Mouse (Mus musculus) midbrain, embryonic 16.5 days (tissue): ENCODE measurements at regions not wholly inside any gene's neighbourhood (a gene's known extent, or its start where the extent isn't known, plus 50 kb on each side); places are given as distances from the start of the nearest gene placed in this dataset.

Experiments used
- ATAC-seq: fragments of 200-750 bp; cut with Nextera tagmentation; 2 replicates; pipeline ENCODE4 v1.8.0; 2017; ENCODE audit warnings: moderate TSS enrichment
- H3K27ac ChIP-seq: fragments of 300-500 bp; sonication (generic); 2 replicates; pipeline ENCODE4 v1.5.1; 2014; ENCODE audit warnings: mild to moderate bottlenecking, low read length, mixed read lengths
- H3K27me3 ChIP-seq: fragments of 300-500 bp; sonication (generic); 2 replicates; pipeline ENCODE4 v1.6.1; 2014; ENCODE audit warnings: low read depth, low read length, mixed read lengths; ENCODE audit not compliant: control insufficient read depth, insufficient read depth
- H3K36me3 ChIP-seq: fragments of 300-500 bp; sonication (generic); 2 replicates; pipeline ENCODE4 v1.6.1; 2014; ENCODE audit warnings: mild to moderate bottlenecking, low read length, moderate library complexity, mixed read lengths; ENCODE audit not compliant: control insufficient read depth, insufficient read depth
- H3K4me1 ChIP-seq: fragments of 300-500 bp; sonication (generic); 2 replicates; pipeline ENCODE4 v1.6.1; 2014; ENCODE audit warnings: mild to moderate bottlenecking, low read length, mixed read lengths; ENCODE audit not compliant: control insufficient read depth, insufficient read depth
- H3K4me2 ChIP-seq: fragments of 300-500 bp; sonication (generic); 2 replicates; pipeline ENCODE4 v1.6.1; 2014; ENCODE audit warnings: mild to moderate bottlenecking, low read length, mixed read lengths
- H3K4me3 ChIP-seq: fragments of 300-500 bp; sonication (generic); 2 replicates; pipeline ENCODE4 v1.5.1; 2014; ENCODE audit warnings: low read depth, mild to moderate bottlenecking, low read length, moderate library complexity, mixed read lengths
- H3K9ac ChIP-seq: fragments of 300-500 bp; sonication (generic); 2 replicates; pipeline ENCODE4 v1.6.1; 2014; ENCODE audit warnings: low read depth, low read length, mixed read lengths
- H3K9me3 ChIP-seq: fragments of 300-500 bp; sonication (generic); replicated peaks from 2 replicates; pipeline ENCODE4 v1.6.1; 2014; ENCODE audit warnings: mild to moderate bottlenecking, low read length, mixed read lengths; ENCODE audit not compliant: control insufficient read depth, poor library complexity, severe bottlenecking
- WGBS: fragments of 180-500 bp; shearing (Covaris S2); extraction: QIAGEN DNeasy Blood & Tissue Kit; methylation state at CpG from one replicate; pipeline ENCODE4 v1.1.7; 2014; 5-methylcytosine and 5-hydroxymethylcytosine counted together

- Histone ChIP-seq H3K4me1 (no peaks in the 10 kb centered on the region), H3K9ac (no peak overlapping the region), H3K27ac (no peak overlapping the region), H3K27me3 (no peaks in the 10 kb centered on the region), H3K9me3 (no peaks in the 10 kb centered on the region), H3K4me2 (no peak overlapping the region), H3K4me3 (no peak overlapping the region), H3K36me3 (no peaks in the 10 kb centered on the region)
- ATAC-seq = no peak
These were observed 2444.8 kb upstream of the Gm12353 start for GRCm38 (mm10) chr4:17160500-17160899.

DNA sequence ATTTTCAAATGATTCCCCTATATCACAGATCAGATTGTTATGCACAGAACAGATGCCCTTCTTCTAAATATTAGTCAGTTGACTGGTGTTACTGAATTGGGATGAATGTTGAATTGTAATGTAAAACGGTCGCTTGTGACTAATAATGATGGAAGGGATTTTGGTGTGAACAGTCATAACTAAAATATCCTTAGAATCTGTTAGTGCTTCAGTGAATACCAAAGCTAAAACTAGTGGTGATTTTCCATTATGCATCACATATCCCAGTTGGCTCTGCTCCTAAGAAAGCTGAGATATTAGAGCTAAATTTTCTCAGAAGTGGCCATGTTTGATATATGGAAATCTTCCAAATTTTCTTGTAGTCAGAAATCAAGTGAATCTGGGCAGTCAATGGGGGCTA, 2441.7 kb upstream of the Gm12353 start:
- ATAC-seq = no peak
- Histone ChIP-seq H3K27me3 (no peaks in the 10 kb centered on the region), H3K27ac (no peak overlapping the region), H3K9ac (no peak overlapping the region), H3K36me3 (no peaks in the 10 kb centered on the region), H3K4me2 (no peak overlapping the region), H3K4me3 (no peak overlapping the region), H3K4me1 (no peaks in the 10 kb centered on the region), H3K9me3 (no peaks in the 10 kb centered on the region)
- 79% methylated on average over 2 of the region's 2 CpGs for WGBS

DNA sequence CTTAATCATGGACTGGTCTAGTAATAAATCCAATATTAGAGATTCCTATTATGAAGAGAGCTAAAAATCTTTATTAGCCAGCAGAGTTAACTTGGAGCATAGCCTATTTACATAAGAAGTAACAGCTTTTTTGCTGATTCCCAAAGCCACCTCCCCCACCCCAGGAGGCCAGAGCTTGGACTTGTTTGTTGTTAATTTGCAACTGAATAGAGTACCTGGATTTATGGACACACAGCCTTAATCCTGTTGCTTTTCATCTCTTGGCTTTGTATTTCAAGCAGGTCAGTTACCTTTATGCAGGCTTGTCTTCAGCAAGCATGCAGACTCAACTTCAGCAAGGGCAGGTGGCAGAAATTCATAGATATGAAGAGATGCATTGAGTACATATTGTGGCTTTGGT, 2396.5 kb upstream of the Gm12353 start:
- Histone ChIP-seq H3K27ac (no peak overlapping the region), H3K36me3 (no peaks in the 10 kb centered on the region), H3K9ac (no peak overlapping the region), H3K4me3 (no peak overlapping the region), H3K27me3 (no peaks in the 10 kb centered on the region), H3K4me1 (no peaks in the 10 kb centered on the region), H3K9me3 (no peaks in the 10 kb centered on the region), H3K4me2 (no peak overlapping the region)
- ATAC-seq = no peak

DNA sequence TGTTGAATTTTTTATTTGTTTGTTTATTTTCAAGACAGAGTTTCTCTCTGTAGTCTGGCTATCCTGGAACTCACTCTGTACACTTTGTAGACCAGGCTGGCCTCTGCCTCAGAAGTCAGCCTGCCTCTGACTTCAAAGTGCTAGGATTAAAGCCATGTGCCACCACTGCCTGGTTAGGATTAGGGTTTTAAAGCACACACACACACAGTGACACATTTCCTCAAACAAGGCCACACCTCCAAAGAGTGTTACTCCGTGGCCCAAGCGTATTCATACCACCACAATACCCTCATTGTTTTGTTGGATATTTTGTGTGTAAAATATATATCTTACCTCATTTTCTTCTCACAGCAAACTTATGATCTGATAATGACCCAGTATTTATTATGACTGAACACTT, 2365.4 kb upstream of the Gm12353 start:
- Histone ChIP-seq H3K4me1 (no peaks in the 10 kb centered on the region), H3K9me3 (no peaks in the 10 kb centered on the region), H3K27ac (no peak overlapping the region), H3K4me2 (no peak overlapping the region), H3K36me3 (no peaks in the 10 kb centered on the region), H3K27me3 (no peaks in the 10 kb centered on the region), H3K4me3 (no peak overlapping the region), H3K9ac (no peak overlapping the region)
- ATAC-seq = no peak
- 70% methylated on average over 2 of the region's 2 CpGs for WGBS

- no peak overlapping the region for H3K4me2 ChIP-seq
- H3K9me3 ChIP-seq = no peaks in the 10 kb centered on the region
- H3K4me3 ChIP-seq = no peak overlapping the region
- no peak overlapping the region for H3K9ac ChIP-seq
- no peak overlapping the region for H3K27ac ChIP-seq
- no peaks in the 10 kb centered on the region for H3K27me3 ChIP-seq
- no peaks in the 10 kb centered on the region for H3K36me3 ChIP-seq
- no peak for ATAC-seq
- no peaks in the 10 kb centered on the region for H3K4me1 ChIP-seq
These were observed 2364.9 kb upstream of the Gm12353 start for GRCm38 (mm10) chr4:17240314-17240713.

DNA sequence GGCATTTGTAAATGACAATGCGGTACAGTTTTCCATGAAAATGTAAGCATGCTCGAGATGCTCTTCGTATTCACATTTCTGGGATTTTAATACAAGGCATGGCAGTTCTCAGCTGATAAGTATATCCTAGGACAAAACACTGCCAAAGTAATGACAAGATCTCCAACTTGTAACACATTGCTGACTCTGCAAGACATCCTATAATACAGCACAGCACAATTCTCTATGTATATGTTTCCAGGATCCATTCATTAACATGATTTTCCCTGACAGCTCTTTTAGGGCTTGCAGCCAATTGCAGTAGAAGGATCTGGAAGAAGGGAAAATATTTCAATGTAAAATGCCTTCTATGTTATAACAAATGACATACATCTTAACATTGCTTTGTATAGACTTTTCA, 2346.1 kb upstream of the Gm12353 start:
- H3K9ac ChIP-seq = no peak overlapping the region
- no peaks in the 10 kb centered on the region for H3K9me3 ChIP-seq
- H3K4me1 ChIP-seq = no peaks in the 10 kb centered on the region
- no peaks in the 10 kb centered on the region for H3K27me3 ChIP-seq
- no peak overlapping the region for H3K4me2 ChIP-seq
- H3K27ac ChIP-seq = no peak overlapping the region
- WGBS = 93% methylated on average over 3 of the region's 3 CpGs
- H3K4me3 ChIP-seq = no peak overlapping the region
- ATAC-seq = no peak
- H3K36me3 ChIP-seq = no peaks in the 10 kb centered on the region

GRCm38 (mm10) chr4:17261704-17262103, 2343.5 kb upstream of the Gm12353 start:
- Histone ChIP-seq H3K36me3 (no peaks in the 10 kb centered on the region), H3K4me2 (no peak overlapping the region), H3K4me3 (no peak overlapping the region), H3K27me3 (no peaks in the 10 kb centered on the region), H3K4me1 (no peaks in the 10 kb centered on the region), H3K9me3 (no peaks in the 10 kb centered on the region), H3K9ac (no peak overlapping the region), H3K27ac (no peak overlapping the region)
- ATAC-seq = no peak

- H3K27me3 ChIP-seq = no peaks in the 10 kb centered on the region
- H3K9me3 ChIP-seq = 0 out of 2 replicates have a peak, but pooled peaks cover 2% of the 10 kb centered on the region
- no peak overlapping the region for H3K27ac ChIP-seq
- no peaks in the 10 kb centered on the region for H3K36me3 ChIP-seq
- no peak overlapping the region for H3K9ac ChIP-seq
- ATAC-seq = no peak
- H3K4me2 ChIP-seq = no peak overlapping the region
- H3K4me3 ChIP-seq = no peak overlapping the region
- no peaks in the 10 kb centered on the region for H3K4me1 ChIP-seq
These were observed 2306.1 kb upstream of the Gm12353 start for GRCm38 (mm10) chr4:17299131-17299530.

DNA sequence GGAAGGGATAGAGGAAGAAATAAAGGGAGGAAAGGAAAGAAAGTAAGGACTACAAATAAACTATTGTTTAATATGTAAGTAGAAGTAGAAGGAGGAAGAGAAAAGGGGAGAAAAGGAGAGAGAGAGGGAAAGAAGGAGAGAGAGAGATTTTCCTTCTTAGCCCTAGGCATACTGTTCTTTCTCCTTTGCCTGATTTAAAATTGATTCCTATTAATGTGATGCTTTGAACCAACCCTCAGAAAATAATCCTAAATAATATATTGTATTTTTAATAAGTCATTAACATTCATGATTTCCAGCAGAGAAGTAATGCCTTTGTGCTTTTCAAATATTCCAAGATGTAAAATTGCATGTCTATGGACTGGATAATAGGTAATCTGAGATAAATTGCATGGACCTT, 2286.2 kb upstream of the Gm12353 start:
- H3K9ac ChIP-seq = no peak overlapping the region
- no peak overlapping the region for H3K27ac ChIP-seq
- peak; percentile 56; the same call in 1 of the 2 replicates for ATAC-seq
- H3K27me3 ChIP-seq = no peaks in the 10 kb centered on the region
- no peak overlapping the region for H3K4me2 ChIP-seq
- H3K4me1 ChIP-seq = no peaks in the 10 kb centered on the region
- H3K36me3 ChIP-seq = no peaks in the 10 kb centered on the region
- H3K9me3 ChIP-seq = no peaks in the 10 kb centered on the region
- H3K4me3 ChIP-seq = no peak overlapping the region

DNA sequence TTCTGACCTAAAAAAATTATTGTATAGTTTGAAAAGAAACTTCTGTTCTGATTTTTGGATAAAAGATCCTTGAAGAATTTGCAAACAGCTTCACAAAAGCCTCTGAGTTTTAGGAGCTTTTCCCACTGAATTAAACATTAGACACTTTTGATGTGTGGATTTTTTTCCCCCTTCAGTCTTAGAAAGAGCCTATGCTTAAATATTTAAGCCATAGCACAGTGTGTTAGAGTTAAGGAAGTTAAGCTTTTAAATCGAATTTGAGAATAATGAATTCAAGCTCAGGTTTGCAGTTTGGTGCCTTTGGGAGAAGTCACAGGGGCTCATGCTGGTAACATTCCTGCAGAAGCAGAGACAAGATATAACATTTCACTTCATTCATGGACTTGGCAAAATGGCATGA, 2257.2 kb upstream of the Gm12353 start:
- H3K27ac ChIP-seq = no peak overlapping the region
- no peaks in the 10 kb centered on the region for H3K4me1 ChIP-seq
- no peaks in the 10 kb centered on the region for H3K9me3 ChIP-seq
- H3K36me3 ChIP-seq = no peaks in the 10 kb centered on the region
- H3K27me3 ChIP-seq = no peaks in the 10 kb centered on the region
- ATAC-seq = peak; percentile 56
- H3K4me3 ChIP-seq = no peak overlapping the region
- no peak overlapping the region for H3K4me2 ChIP-seq
- H3K9ac ChIP-seq = no peak overlapping the region
- WGBS = 38% methylated on average over 1 of the region's 1 CpGs
